Mouse (Mus musculus): ENCODE measurements at regions not wholly inside any gene's neighbourhood (a gene's known extent, or its start where the extent isn't known, plus 50 kb on each side); places are given as distances from the start of the nearest gene placed in this dataset.

- TF ChIP-seq MAFK (IDR thresholded peaks at IDR 0.05; ENCODE audit: insufficient read depth, low read depth, low read length) = no peak
- no peak for TF ChIP-seq CHD2 (IDR thresholded peaks at IDR 0.05; ENCODE audit: low read depth, low read length)
- TF ChIP-seq ZNF384 (IDR thresholded peaks at IDR 0.05; ENCODE audit: low read depth, low read length) = no peak
- TF ChIP-seq ZC3H11A (IDR thresholded peaks at IDR 0.05; ENCODE audit: borderline replicate concordance, low read depth, low read length) = no peak
Measured at GRCm38 (mm10) chr5:120322031-120322731, 109.3 kb upstream of the Lhx5 start.

Measured in ES-E14 (cell line).